Mouse (Mus musculus) ES-Bruce4 (cell line): ENCODE measurements at regions not wholly inside any gene's neighbourhood (a gene's known extent, or its start where the extent isn't known, plus 50 kb on each side); places are given as distances from the start of the nearest gene placed in this dataset.

Source experiments
- H3K27ac ChIP-seq: 2 replicates; pipeline ENCODE4 v1.5.1; 2012; ENCODE audit warnings: low read length, inconsistent platforms; ENCODE audit not compliant: insufficient read depth
- H3K27me3 ChIP-seq: 2 replicates; pipeline ENCODE4 v1.6.1; 2012; ENCODE audit warnings: mild to moderate bottlenecking, low read length, inconsistent platforms; ENCODE audit not compliant: control insufficient read depth, poor library complexity, insufficient read depth, severe bottlenecking
- H3K36me3 ChIP-seq: 2 replicates; pipeline ENCODE4 v1.6.1; 2012; ENCODE audit warnings: inconsistent platforms, mild to moderate bottlenecking, low read length, moderate library complexity; ENCODE audit not compliant: control insufficient read depth, poor library complexity, insufficient read depth, severe bottlenecking
- H3K4me1 ChIP-seq: one replicate; pipeline ENCODE4 v1.8.1; 2011; ENCODE audit warnings: low read length; ENCODE audit not compliant: control insufficient read depth, insufficient read depth
- H3K4me3 ChIP-seq: 2 replicates; pipeline ENCODE4 v1.5.1; 2011; ENCODE audit warnings: low read depth, mild to moderate bottlenecking, low read length
- H3K9ac ChIP-seq: 2 replicates; pipeline ENCODE4 v1.6.1; 2012; ENCODE audit warnings: low read depth, mild to moderate bottlenecking, inconsistent platforms; ENCODE audit not compliant: poor library complexity, severe bottlenecking
- H3K9me3 ChIP-seq: replicated peaks from 2 replicates; pipeline ENCODE4 v1.6.1; 2012; ENCODE audit warnings: mild to moderate bottlenecking, low read length, inconsistent platforms; ENCODE audit not compliant: control insufficient read depth, poor library complexity, insufficient read depth, severe bottlenecking
- CTCF ChIP-seq: IDR thresholded peaks from one replicate; pipeline ENCODE4 v1.8.1; 2011; ENCODE audit warnings: low read depth, low read length
- EP300 ChIP-seq: IDR thresholded peaks from 2 replicates; pipeline ENCODE4 v1.6.1; 2011; ENCODE audit warnings: low read depth, low read length; ENCODE audit not compliant: insufficient read depth
- POLR2A ChIP-seq: IDR thresholded peaks from one replicate; pipeline ENCODE4 v1.8.1; 2011; ENCODE audit warnings: low read length; ENCODE audit not compliant: insufficient read depth

DNA sequence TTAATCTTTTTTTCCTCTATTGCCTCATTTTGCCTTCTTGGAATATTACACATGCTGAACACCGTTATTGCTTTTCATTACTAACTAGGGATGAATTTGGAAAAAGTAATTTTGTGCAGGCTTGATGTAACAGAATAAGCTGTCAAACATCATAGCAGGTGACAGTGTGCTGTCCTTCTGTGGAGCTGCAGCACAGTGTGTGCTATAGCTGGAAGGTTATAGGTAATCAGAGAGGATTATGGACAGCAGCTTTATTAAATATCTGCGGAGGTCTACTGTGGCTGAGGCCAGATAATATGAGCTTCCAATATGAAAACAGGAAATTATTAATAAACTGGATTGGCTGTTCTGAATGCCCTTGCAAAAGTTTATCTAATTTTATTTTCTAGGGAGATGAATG is 431.9 kb downstream of the Gm8797 start:
- no peak overlapping the region for H3K9ac ChIP-seq
- H3K27ac ChIP-seq: no peak overlapping the region
- H3K4me1 ChIP-seq: no peaks in the 10 kb centered on the region
- TF ChIP-seq POLR2A (no peak), EP300 (no peak), CTCF (no peak)
- no peaks in the 10 kb centered on the region for H3K27me3 ChIP-seq
- H3K4me3 ChIP-seq: no peak overlapping the region
- no peaks in the 10 kb centered on the region for H3K9me3 ChIP-seq
- no peaks in the 10 kb centered on the region for H3K36me3 ChIP-seq

DNA sequence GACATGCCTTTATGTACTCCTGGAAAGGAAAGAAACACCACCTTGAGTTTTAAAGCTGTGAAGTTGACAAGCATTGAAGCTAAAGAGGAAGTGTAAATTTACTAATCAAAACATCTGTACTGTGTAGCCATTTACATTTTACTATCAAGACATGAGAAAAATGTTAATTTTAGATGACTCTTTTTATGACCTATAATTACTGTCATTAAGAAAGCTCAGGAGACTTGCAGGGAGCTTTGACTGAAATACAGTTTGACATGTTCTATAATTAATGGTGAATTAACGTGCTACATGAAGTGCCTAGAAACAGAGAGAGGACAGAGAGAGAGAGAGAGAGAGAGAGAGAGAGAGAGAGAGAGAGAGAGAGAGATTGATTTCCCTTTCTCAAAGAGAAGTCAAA is 432.8 kb downstream of the Gm8797 start:
- no peak overlapping the region for H3K4me3 ChIP-seq
- no peak for TF ChIP-seq CTCF
- TF ChIP-seq POLR2A: no peak
- no peak for TF ChIP-seq EP300
- no peak overlapping the region for H3K9ac ChIP-seq
- no peaks in the 10 kb centered on the region for H3K4me1 ChIP-seq
- H3K27ac ChIP-seq: no peak overlapping the region
- no peaks in the 10 kb centered on the region for H3K36me3 ChIP-seq
- H3K27me3 ChIP-seq: no peaks in the 10 kb centered on the region
- no peaks in the 10 kb centered on the region for H3K9me3 ChIP-seq

- Histone ChIP-seq H3K27ac (no peak overlapping the region), H3K4me1 (no peaks in the 10 kb centered on the region), H3K9ac (no peak overlapping the region), H3K27me3 (no peaks in the 10 kb centered on the region), H3K36me3 (no peaks in the 10 kb centered on the region), H3K4me3 (no peak overlapping the region), H3K9me3 (no peaks in the 10 kb centered on the region)
- TF ChIP-seq EP300: no peak
- no peak for TF ChIP-seq POLR2A
Observed at GRCm38 (mm10) chr3:6204656-6205055, 415.6 kb downstream of the 1700008P02Rik start.

DNA sequence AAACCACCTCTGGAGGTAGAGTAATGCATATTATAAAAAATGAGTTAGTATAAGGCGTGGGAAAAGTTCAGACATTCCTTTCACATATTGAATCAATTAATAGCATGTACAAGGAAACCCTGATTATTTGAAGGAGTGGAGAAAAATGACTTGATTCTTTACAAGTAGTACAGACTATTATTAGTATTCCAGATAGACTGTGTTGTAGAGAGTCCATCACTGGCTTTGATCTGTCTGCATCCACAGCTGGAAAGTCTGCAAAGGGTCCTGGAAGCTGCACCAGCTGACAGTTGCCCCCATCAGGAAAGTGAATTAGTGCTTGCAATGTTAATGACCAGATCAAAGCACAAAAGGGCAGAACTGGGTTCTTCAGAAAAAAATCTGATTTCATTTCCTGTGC is 391.6 kb downstream of the 1700008P02Rik start:
- Histone ChIP-seq H3K9me3 (no peaks in the 10 kb centered on the region), H3K9ac (no peak overlapping the region), H3K4me1 (no peaks in the 10 kb centered on the region), H3K36me3 (no peaks in the 10 kb centered on the region), H3K27ac (no peak overlapping the region), H3K27me3 (no peaks in the 10 kb centered on the region), H3K4me3 (no peak overlapping the region)
- TF ChIP-seq EP300 (no peak), POLR2A (no peak), CTCF (no peak)
